Mouse (Mus musculus): ENCODE measurements around the gene Morn2. TPM values are rescaled to one million over a fixed set of nuclear protein-coding genes. Genes with fewer than 3 reads are reported as not detected.

Morn2 gene
- polyA plus RNA-seq, 1 experiment from 2014 or later, result 35.7 TPM

- Histone ChIP-seq H3K9ac (no peak overlapping the region), H3K4me3 (no peak overlapping the region), H3K4me1 (no peaks in the 10 kb centered on the region), H3K9me3 (no peaks in the 10 kb centered on the region), H3K27me3 (no peaks in the 10 kb centered on the region), H3K4me2 (no peak overlapping the region), H3K36me3 (no peaks in the 10 kb centered on the region), H3K27ac (no peak overlapping the region)
- WGBS, result 77% methylated on average over 7 of the region's 7 CpGs
- ATAC-seq (ENCODE audit: borderline replicate concordance, extremely low read depth, low FRiP score, low TSS enrichment), result no peak
These were observed 34.5 kb downstream of the Morn2 start for GRCm38 (mm10) chr17:80324521-80324920.

GRCm38 (mm10) chr17:80325456-80325855 lies 35.5 kb downstream of the Morn2 start:
- no peaks in the 10 kb centered on the region for H3K36me3 ChIP-seq
- no peaks in the 10 kb centered on the region for H3K9me3 ChIP-seq
- no peaks in the 10 kb centered on the region for H3K4me1 ChIP-seq
- H3K9ac ChIP-seq, result no peak overlapping the region
- no peak overlapping the region for H3K4me2 ChIP-seq
- no peaks in the 10 kb centered on the region for H3K27me3 ChIP-seq
- ATAC-seq (ENCODE audit: borderline replicate concordance, extremely low read depth, low FRiP score, low TSS enrichment), result no peak
- 71% methylated on average over 5 of the region's 5 CpGs for WGBS
- H3K4me3 ChIP-seq, result no peak overlapping the region
- H3K27ac ChIP-seq, result no peak overlapping the region

DNA sequence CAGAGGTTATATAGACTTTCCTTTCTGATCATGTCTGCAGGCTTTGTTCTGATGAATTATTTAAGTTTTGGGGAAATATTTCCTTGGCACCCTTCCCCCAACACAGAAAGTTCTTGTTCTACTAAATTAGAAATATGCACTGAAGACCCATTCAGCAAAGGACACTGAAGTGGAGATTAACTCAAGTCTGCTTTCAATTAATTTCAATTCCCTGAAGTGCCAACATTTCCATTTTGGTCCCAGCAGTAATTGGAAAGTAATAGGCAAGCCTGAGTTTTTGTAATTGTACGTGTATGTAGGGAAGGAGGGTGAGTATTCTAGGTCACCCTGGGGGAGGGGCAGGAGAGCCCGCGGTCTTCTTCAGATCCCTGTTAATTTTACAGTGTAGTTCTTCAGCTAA lies 36.4 kb downstream of the Morn2 start:
- Histone ChIP-seq H3K9ac (no peak overlapping the region), H3K27ac (no peak overlapping the region), H3K9me3 (no peaks in the 10 kb centered on the region), H3K4me1 (no peaks in the 10 kb centered on the region), H3K4me3 (no peak overlapping the region), H3K36me3 (no peaks in the 10 kb centered on the region), H3K27me3 (no peaks in the 10 kb centered on the region), H3K4me2 (no peak overlapping the region)
- no peak for ATAC-seq (ENCODE audit: borderline replicate concordance, extremely low read depth, low FRiP score, low TSS enrichment)
- whole genome bisulfite sequencing, result 79% methylated on average over 3 of the region's 3 CpGs

DNA sequence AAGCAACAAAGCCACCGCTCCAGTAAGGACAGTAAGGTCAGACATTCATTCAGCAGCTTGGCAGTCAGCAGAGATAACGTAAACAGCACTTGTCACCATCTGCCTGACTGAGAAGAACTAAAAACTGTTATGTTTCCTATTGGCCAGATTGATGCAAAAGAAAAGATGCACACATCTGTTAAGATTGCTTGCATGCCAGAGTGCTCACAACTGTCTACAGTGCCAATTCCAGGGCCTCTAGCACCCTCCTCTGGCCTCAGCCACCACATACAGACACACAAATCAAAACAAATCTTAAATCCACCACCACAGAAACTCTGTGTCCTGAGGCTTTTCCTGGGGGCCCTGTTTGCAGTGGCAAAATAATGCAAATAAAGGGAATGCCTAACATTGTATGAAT lies 42.4 kb downstream of the Morn2 start:
- Histone ChIP-seq H3K4me2 (no peak overlapping the region), H3K9ac (no peak overlapping the region), H3K27ac (no peak overlapping the region), H3K36me3 (no peaks in the 10 kb centered on the region), H3K27me3 (no peaks in the 10 kb centered on the region), H3K9me3 (no peaks in the 10 kb centered on the region), H3K4me1 (no peaks in the 10 kb centered on the region), H3K4me3 (no peak overlapping the region)
- WGBS, result 54% methylated on average over 2 of the region's 2 CpGs
- ATAC-seq (ENCODE audit: borderline replicate concordance, extremely low read depth, low FRiP score, low TSS enrichment), result no peak

DNA sequence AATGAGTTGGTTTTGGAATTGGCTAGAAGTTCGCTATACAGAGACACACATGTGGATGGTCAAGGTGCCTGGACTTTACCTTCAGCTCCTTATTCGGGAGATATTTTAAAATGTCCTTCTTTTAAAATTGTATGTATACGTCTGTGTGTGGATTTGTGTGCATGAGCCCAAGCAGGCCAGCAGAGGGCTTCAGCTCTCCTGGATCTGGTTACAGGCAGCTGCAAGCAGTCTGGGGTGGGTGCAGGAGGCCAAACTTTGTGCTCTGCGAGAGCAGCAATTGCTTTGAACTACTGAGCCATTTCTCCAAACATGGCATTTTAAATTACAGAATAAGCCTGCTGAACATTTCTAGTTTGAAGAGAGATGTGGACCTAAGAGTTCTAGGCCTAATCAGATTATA lies 55.3 kb downstream of the Morn2 start:
- no peak for ATAC-seq (ENCODE audit: borderline replicate concordance, extremely low read depth, low FRiP score, low TSS enrichment)
- H3K4me1 ChIP-seq, result no peaks in the 10 kb centered on the region
- H3K27ac ChIP-seq, result no peak overlapping the region

DNA sequence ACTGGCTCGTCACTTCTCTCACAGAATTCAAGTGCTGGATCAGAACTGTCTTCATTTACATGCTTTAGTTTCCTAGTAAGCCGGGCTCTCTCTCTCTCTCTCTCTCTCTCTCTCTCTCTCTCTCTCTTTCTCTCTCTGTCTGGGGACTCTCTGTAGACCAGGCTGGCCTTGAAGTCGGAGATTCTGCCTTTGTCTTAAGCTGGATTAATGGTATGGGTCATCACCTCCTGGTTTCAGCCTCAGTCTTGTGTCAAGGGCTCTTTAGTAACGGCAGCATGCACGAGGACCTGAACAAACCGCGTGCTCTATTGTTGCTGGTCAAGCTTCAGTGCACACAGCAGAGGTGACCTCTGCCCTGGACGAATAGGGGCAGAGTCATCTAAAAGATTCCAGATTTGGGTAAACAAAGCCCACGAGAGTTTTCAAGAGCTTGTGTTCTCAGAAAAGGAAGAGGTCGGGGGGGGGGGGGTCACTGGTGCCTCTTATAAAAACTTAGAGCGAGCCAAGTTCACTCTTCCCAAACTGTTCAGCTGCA lies 56.7 kb downstream of the Morn2 start:
- Histone ChIP-seq H3K4me2 (no peak overlapping the region), H3K9ac (no peak overlapping the region), H3K4me1 (no peaks in the 10 kb centered on the region), H3K27me3 (no peaks in the 10 kb centered on the region), H3K27ac (no peak overlapping the region), H3K4me3 (no peak overlapping the region), H3K36me3 (no peaks in the 10 kb centered on the region), H3K9me3 (no peaks in the 10 kb centered on the region)
- 52% methylated on average over 11 of the region's 11 CpGs for WGBS
- no peak for ATAC-seq (ENCODE audit: borderline replicate concordance, extremely low read depth, low FRiP score, low TSS enrichment)

More for the DNA sequence above, 55.3 kb downstream of the Morn2 start:
- no peak overlapping the region for H3K9ac ChIP-seq
- H3K4me2 ChIP-seq, result no peak overlapping the region
- 69% methylated on average over 4 of the region's 4 CpGs for WGBS
- no peaks in the 10 kb centered on the region for H3K9me3 ChIP-seq
- H3K4me3 ChIP-seq, result no peak overlapping the region
- H3K27me3 ChIP-seq, result no peaks in the 10 kb centered on the region
- no peaks in the 10 kb centered on the region for H3K36me3 ChIP-seq

Other genes starting within 250 kb of the Morn2 start
- 78.6 and 80.0 TPM in 2 replicates for gene Hnrnpll, start 227.9 kb upstream of the Morn2 start, polyA plus RNA-seq (2015; fragmentation: Nextera tagmentation; extraction: Ambion mirVana)
- gene Galm, start 162.7 kb upstream of the Morn2 start, polyA plus RNA-seq (2015; fragmentation: Nextera tagmentation; extraction: Ambion mirVana), result 17.7 and 19.4 TPM in 2 replicates
- gene Srsf7, start 82.9 kb upstream of the Morn2 start, polyA plus RNA-seq (2015; fragmentation: Nextera tagmentation; extraction: Ambion mirVana), result 633 and 646 TPM in 2 replicates
- 0.10 and 0.11 TPM in 2 replicates for gene Ttc39d, start 82.7 kb upstream of the Morn2 start, polyA plus RNA-seq (2015; fragmentation: Nextera tagmentation; extraction: Ambion mirVana)
- gene Gemin6, start 65.8 kb upstream of the Morn2 start, polyA plus RNA-seq (2015; fragmentation: Nextera tagmentation; extraction: Ambion mirVana), result 42.7 and 46.1 TPM in 2 replicates
- 13.9 and 15.6 TPM in 2 replicates for gene Dhx57, start 273 bp downstream of the Morn2 start, polyA plus RNA-seq (2015; fragmentation: Nextera tagmentation; extraction: Ambion mirVana)
- gene Arhgef33, start 17.2 kb downstream of the Morn2 start, polyA plus RNA-seq (2015; fragmentation: Nextera tagmentation; extraction: Ambion mirVana), result 0.82 and 1.1 TPM in 2 replicates
- gene Gm10190, start 83.3 kb downstream of the Morn2 start, polyA plus RNA-seq (2015; fragmentation: Nextera tagmentation; extraction: Ambion mirVana), result 1.2 and 2.0 TPM in 2 replicates
- gene Sos1, start 190.2 kb downstream of the Morn2 start, polyA plus RNA-seq (2015; fragmentation: Nextera tagmentation; extraction: Ambion mirVana), result 4.5 TPM in 2 replicates